Mouse (Mus musculus): Measurements from ENCODE around the gene Glt6d1. TPM values are rescaled to one million over a fixed set of nuclear protein-coding genes. Genes with fewer than 3 reads are reported as not detected.
"Not testable (repeated sequence)": the region's sequence is repeated elsewhere in the genome, so short reads cannot be mapped to it uniquely, and the experiment has no call there.

Glt6d1 gene
- not detected in 2 replicates for polyA plus RNA-seq (2012; rRNA removed)
- not detected in 2 replicates for polyA plus RNA-seq (2014; fragmentation: Nextera tagmentation; extraction: Ambion mirVana)

GRCm38 (mm10) chr2:25815748-25816147, at the start of gene Glt6d1:
Gene Glt6d1 (minus strand): TSS chr2:25815848.
- not testable (repeated sequence) for H3K4me2 ChIP-seq (replicated peaks; ENCODE audit: low read depth, low read length, severe bottlenecking); H3K9me3 ChIP-seq (ENCODE audit: control insufficient read depth, low read length); DNase-seq (ENCODE audit: low spot score); H3K9ac ChIP-seq (ENCODE audit: low read depth, low read length, severe bottlenecking); H3K27me3 ChIP-seq (ENCODE audit: control insufficient read depth, insufficient read depth, low read length); H3K4me1 ChIP-seq (ENCODE audit: control insufficient read depth, insufficient read depth, low read length); H3K27ac ChIP-seq (replicated peaks; ENCODE audit: low read depth, low read length); ATAC-seq (ENCODE audit: low FRiP score, low read depth); H3K4me3 ChIP-seq (replicated peaks; ENCODE audit: low read length); H3K36me3 ChIP-seq (ENCODE audit: control insufficient read depth, insufficient read depth, low read length)
- WGBS, result 79% methylated on average over 1 of the region's 1 CpGs

- Histone ChIP-seq H3K9me3 (ENCODE audit: control insufficient read depth, low read length) (no peaks in the 10 kb centered on the region), H3K27ac (replicated peaks; ENCODE audit: low read depth, low read length) (no peak overlapping the region), H3K36me3 (ENCODE audit: control insufficient read depth, insufficient read depth, low read length) (no peaks in the 10 kb centered on the region), H3K4me3 (replicated peaks; ENCODE audit: low read length) (no peak overlapping the region), H3K27me3 (ENCODE audit: control insufficient read depth, insufficient read depth, low read length) (peaks cover 24% of the 10 kb centered on the region), H3K9ac (ENCODE audit: low read depth, low read length, severe bottlenecking) (no peak overlapping the region), H3K4me2 (replicated peaks; ENCODE audit: low read depth, low read length, severe bottlenecking) (no peak overlapping the region), H3K4me1 (ENCODE audit: control insufficient read depth, insufficient read depth, low read length) (peaks cover 3% of the 10 kb centered on the region; the same call in 1 of the 2 replicates)
- no peak for TF ChIP-seq POLR2A (IDR thresholded peaks at IDR 0.05; ENCODE audit: borderline replicate concordance, extremely low read depth, insufficient read depth, insufficient read length)
- ATAC-seq (ENCODE audit: low FRiP score, low read depth) (no peak), DNase-seq (ENCODE audit: low spot score) (no peak)
- WGBS, result 9% methylated on average over 4 of the region's 4 CpGs
Observed at GRCm38 (mm10) chr2:25865412-25865811, 49.8 kb upstream of the Glt6d1 start.

GRCm38 (mm10) chr2:25864230-25864629, 48.6 kb upstream of the Glt6d1 start:
- 6% methylated on average over 18 of the region's 18 CpGs for whole genome bisulfite sequencing
- H3K9me3 ChIP-seq (ENCODE audit: control insufficient read depth, low read length), result no peaks in the 10 kb centered on the region
- H3K4me2 ChIP-seq (replicated peaks; ENCODE audit: low read depth, low read length, severe bottlenecking), result peak overlapping the region; percentile 71
- peak overlapping the region; percentile 34; the same call in 1 of the 2 replicates for H3K4me3 ChIP-seq (replicated peaks; ENCODE audit: low read length)
- no peak overlapping the region for H3K9ac ChIP-seq (ENCODE audit: low read depth, low read length, severe bottlenecking)
- peaks cover 24% of the 10 kb centered on the region for H3K27me3 ChIP-seq (ENCODE audit: control insufficient read depth, insufficient read depth, low read length)
- H3K27ac ChIP-seq (replicated peaks; ENCODE audit: low read depth, low read length), result no peak overlapping the region
- TF ChIP-seq POLR2A (IDR thresholded peaks at IDR 0.05; ENCODE audit: borderline replicate concordance, extremely low read depth, insufficient read depth, insufficient read length), result no peak
- H3K4me1 ChIP-seq (ENCODE audit: control insufficient read depth, insufficient read depth, low read length), result peaks cover 3% of the 10 kb centered on the region; the same call in 1 of the 2 replicates
- DNase-seq (ENCODE audit: low spot score) (no peak), ATAC-seq (ENCODE audit: low FRiP score, low read depth) (no peak)
- no peaks in the 10 kb centered on the region for H3K36me3 ChIP-seq (ENCODE audit: control insufficient read depth, insufficient read depth, low read length)

- peak; percentile 33 for DNase-seq (ENCODE audit: low spot score)
- no peak for TF ChIP-seq POLR2A (IDR thresholded peaks at IDR 0.05; ENCODE audit: borderline replicate concordance, extremely low read depth, insufficient read depth, insufficient read length)
- no peaks in the 10 kb centered on the region for H3K36me3 ChIP-seq (ENCODE audit: control insufficient read depth, insufficient read depth, low read length)
- no peaks in the 10 kb centered on the region for H3K9me3 ChIP-seq (ENCODE audit: control insufficient read depth, low read length)
- WGBS, result 2% methylated on average over 36 of the region's 53 CpGs
- H3K27me3 ChIP-seq (ENCODE audit: control insufficient read depth, insufficient read depth, low read length), result peaks cover 24% of the 10 kb centered on the region
- no peak within 1 kb of the TSS for H3K27ac ChIP-seq (replicated peaks; ENCODE audit: low read depth, low read length)
- H3K4me1 ChIP-seq (ENCODE audit: control insufficient read depth, insufficient read depth, low read length), result peaks cover 3% of the 10 kb centered on the region; the same call in 1 of the 2 replicates
- H3K9ac ChIP-seq (ENCODE audit: low read depth, low read length, severe bottlenecking), result no peak within 1 kb of the TSS
- peak within 1 kb of the TSS; percentile 34 for H3K4me3 ChIP-seq (replicated peaks; ENCODE audit: low read length)
- ATAC-seq (ENCODE audit: low FRiP score, low read depth), result no peak
- peak within 1 kb of the TSS; percentile 71 for H3K4me2 ChIP-seq (replicated peaks; ENCODE audit: low read depth, low read length, severe bottlenecking)
Observed at GRCm38 (mm10) chr2:25863337-25864131, 47.9 kb upstream of the Glt6d1 start, which contains the start of gene Kcnt1. Gene Kcnt1 (plus strand): TSS chr2:25863734.

- ATAC-seq (ENCODE audit: low FRiP score, low read depth), result no peak
- no peak overlapping the region for H3K9ac ChIP-seq (ENCODE audit: low read depth, low read length, severe bottlenecking)
- H3K36me3 ChIP-seq (ENCODE audit: control insufficient read depth, insufficient read depth, low read length), result no peaks in the 10 kb centered on the region
- H3K4me3 ChIP-seq (replicated peaks; ENCODE audit: low read length), result no peak overlapping the region
- peaks cover 3% of the 10 kb centered on the region; the same call in 1 of the 2 replicates for H3K4me1 ChIP-seq (ENCODE audit: control insufficient read depth, insufficient read depth, low read length)
- no peak for DNase-seq (ENCODE audit: low spot score)
- TF ChIP-seq POLR2A (IDR thresholded peaks at IDR 0.05; ENCODE audit: borderline replicate concordance, extremely low read depth, insufficient read depth, insufficient read length), result no peak
- WGBS, result 64% methylated on average over 5 of the region's 5 CpGs
- no peak overlapping the region for H3K4me2 ChIP-seq (replicated peaks; ENCODE audit: low read depth, low read length, severe bottlenecking)
- peaks cover 24% of the 10 kb centered on the region for H3K27me3 ChIP-seq (ENCODE audit: control insufficient read depth, insufficient read depth, low read length)
- H3K27ac ChIP-seq (replicated peaks; ENCODE audit: low read depth, low read length), result no peak overlapping the region
- no peaks in the 10 kb centered on the region for H3K9me3 ChIP-seq (ENCODE audit: control insufficient read depth, low read length)
Observed at GRCm38 (mm10) chr2:25862696-25863270, 47.1 kb upstream of the Glt6d1 start.
